Mouse (Mus musculus) megakaryocyte, embryonic 14.5 days (primary cell): ENCODE data around the gene Pld3.

ENCODE experiments used
- FLI1 ChIP-seq: IDR thresholded peaks from 2 replicates; pipeline ENCODE4 v1.6.1; 2012; ENCODE audit warnings: low read length, inconsistent platforms, mixed read lengths
- GATA1 ChIP-seq: IDR thresholded peaks from 3 replicates; pipeline ENCODE4 v1.6.1; 2012; ENCODE audit warnings: mixed read lengths, low read length, inconsistent platforms, borderline replicate concordance

DNA sequence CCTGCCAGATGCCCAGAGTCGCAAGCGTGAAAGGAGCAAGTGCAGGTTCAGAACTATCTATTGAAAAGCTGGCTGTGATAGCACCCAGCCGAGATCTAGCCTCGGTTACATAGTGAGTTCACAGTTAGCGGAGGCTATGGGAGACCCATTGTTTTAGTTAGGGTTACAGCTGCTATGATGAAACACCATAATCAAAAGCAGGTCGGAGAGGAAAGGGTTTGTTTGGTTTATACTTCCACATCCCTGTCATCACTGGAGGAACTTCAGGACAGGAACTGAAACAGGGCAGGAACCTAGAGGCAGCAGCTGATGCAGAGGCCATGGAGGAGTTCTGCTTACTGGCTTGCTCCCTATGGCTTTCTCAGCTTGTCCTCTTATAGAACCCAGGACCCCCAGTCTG, 24.6 kb upstream of the Pld3 start:
- TF ChIP-seq GATA1 (no peak), FLI1 (no peak)
